Mouse (Mus musculus) testis, adult 2 months (tissue): Measurements from ENCODE around the gene Tuba3a. TPM values are rescaled to one million over a fixed set of nuclear protein-coding genes. Genes with fewer than 3 reads are reported as not detected.
"Not testable (repeated sequence)": the region's sequence is repeated elsewhere in the genome, so short reads cannot be mapped to it uniquely, and the experiment has no call there.

Source experiments
- H3K27ac ChIP-seq: fragments of 200-500 bp; 2 replicates; pipeline ENCODE4 v1.5.1; 2012; ENCODE audit warnings: low read depth, low read length; ENCODE audit not compliant: control insufficient read depth, insufficient read depth
- H3K27me3 ChIP-seq: fragments of 200-500 bp; 2 replicates; pipeline ENCODE4 v1.6.1; 2012; ENCODE audit warnings: mild to moderate bottlenecking, low read length, moderate library complexity; ENCODE audit not compliant: control insufficient read depth, insufficient read depth
- H3K36me3 ChIP-seq: fragments of 200-500 bp; 2 replicates; pipeline ENCODE4 v1.6.1; 2012; ENCODE audit warnings: mild to moderate bottlenecking, low read length; ENCODE audit not compliant: control insufficient read depth, insufficient read depth
- H3K4me1 ChIP-seq: fragments of 200-500 bp; 2 replicates; pipeline ENCODE4 v1.6.1; 2012; ENCODE audit warnings: low read length; ENCODE audit not compliant: control insufficient read depth, insufficient read depth
- H3K4me3 ChIP-seq: fragments of 200-500 bp; 2 replicates; pipeline ENCODE4 v1.5.1; 2012; ENCODE audit warnings: low read depth, mild to moderate bottlenecking, low read length, moderate library complexity, mixed read lengths; ENCODE audit not compliant: control insufficient read depth
- CTCF ChIP-seq: fragments of 200-500 bp; IDR thresholded peaks from 2 replicates; pipeline ENCODE4 v1.5.1; 2012; ENCODE audit warnings: low read depth, mild to moderate bottlenecking, inconsistent platforms, low read length, moderate library complexity; ENCODE audit not compliant: control insufficient read depth, insufficient read depth, insufficient replicate concordance
- POLR2A ChIP-seq: fragments of 200-500 bp; IDR thresholded peaks from 2 replicates; pipeline ENCODE4 v1.6.1; 2012; ENCODE audit warnings: low read depth, mild to moderate bottlenecking, inconsistent platforms, low read length, moderate library complexity; ENCODE audit not compliant: control insufficient read depth
- polyA plus RNA-seq: library from polyadenylated mRNA; depleted of rRNA; stranded (reverse); fragments of >200 nt; gene quantifications from 2 replicates; pipeline ENCODE4 v1.2.3, GENCODE M21; 2012

The Tuba3a gene
- polyA plus RNA-seq, 1 experiment = 2,638 TPM

- no peaks in the 10 kb centered on the region for H3K27me3 ChIP-seq
- no peak overlapping the region for H3K4me3 ChIP-seq
- H3K4me1 ChIP-seq = peaks cover 3% of the 10 kb centered on the region; the same call in 1 of the 2 replicates
- no peak overlapping the region for H3K27ac ChIP-seq
- no peaks in the 10 kb centered on the region for H3K36me3 ChIP-seq
- TF ChIP-seq POLR2A (no peak), CTCF (no peak; the same call in 1 of the 2 replicates)
These were observed 10.8 kb downstream of the Tuba3a start for GRCm38 (mm10) chr6:125274841-125275563.

GRCm38 (mm10) chr6:125272228-125272785 lies 13.5 kb downstream of the Tuba3a start:
- H3K4me3 ChIP-seq = no peak overlapping the region
- H3K27me3 ChIP-seq = no peaks in the 10 kb centered on the region
- peaks cover 3% of the 10 kb centered on the region; the same call in 1 of the 2 replicates for H3K4me1 ChIP-seq
- H3K27ac ChIP-seq = no peak overlapping the region
- H3K36me3 ChIP-seq = no peaks in the 10 kb centered on the region
- TF ChIP-seq CTCF = no peak
- no peak for TF ChIP-seq POLR2A

GRCm38 (mm10) chr6:125271455-125272227 lies 14.2 kb downstream of the Tuba3a start:
- H3K36me3 ChIP-seq = no peaks in the 10 kb centered on the region
- H3K27me3 ChIP-seq = no peaks in the 10 kb centered on the region
- TF ChIP-seq POLR2A (no peak), CTCF (peak; percentile 69; the same call in 1 of the 2 replicates)
- H3K4me1 ChIP-seq = peaks cover 3% of the 10 kb centered on the region; the same call in 1 of the 2 replicates
- peak overlapping the region; percentile 15 for H3K4me3 ChIP-seq
- no peak overlapping the region for H3K27ac ChIP-seq

DNA sequence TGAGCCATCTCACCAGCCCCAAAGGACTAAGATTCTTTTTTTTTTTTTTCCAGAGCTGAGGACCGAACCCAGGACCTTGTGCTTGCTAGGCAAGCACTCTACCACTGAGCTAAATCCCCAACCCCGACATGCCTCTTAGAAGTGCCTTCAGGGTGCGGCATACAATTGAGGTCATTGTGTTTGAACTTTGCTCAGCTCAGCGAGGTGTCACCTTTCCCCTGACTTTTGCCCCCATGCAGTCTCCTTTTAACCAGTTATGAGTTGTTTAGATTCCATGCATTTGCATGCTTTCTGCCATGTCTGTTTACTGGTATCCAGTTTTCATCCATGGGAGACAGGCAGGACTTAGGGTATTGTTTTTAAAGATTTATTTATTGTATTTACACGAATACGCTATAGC lies 17.0 kb downstream of the Tuba3a start:
- no peak overlapping the region for H3K27ac ChIP-seq
- no peaks in the 10 kb centered on the region for H3K27me3 ChIP-seq
- H3K4me1 ChIP-seq = peaks cover 3% of the 10 kb centered on the region; the same call in 1 of the 2 replicates
- H3K4me3 ChIP-seq = no peak overlapping the region
- TF ChIP-seq POLR2A = no peak
- no peak for TF ChIP-seq CTCF
- H3K36me3 ChIP-seq = no peaks in the 10 kb centered on the region

- Histone ChIP-seq H3K27ac (no peak overlapping the region), H3K36me3 (no peaks in the 10 kb centered on the region), H3K4me3 (no peak overlapping the region), H3K27me3 (no peaks in the 10 kb centered on the region), H3K4me1 (peaks cover 3% of the 10 kb centered on the region; the same call in 1 of the 2 replicates)
- TF ChIP-seq CTCF = no peak
These were observed 18.4 kb downstream of the Tuba3a start for GRCm38 (mm10) chr6:125267469-125267868.

DNA sequence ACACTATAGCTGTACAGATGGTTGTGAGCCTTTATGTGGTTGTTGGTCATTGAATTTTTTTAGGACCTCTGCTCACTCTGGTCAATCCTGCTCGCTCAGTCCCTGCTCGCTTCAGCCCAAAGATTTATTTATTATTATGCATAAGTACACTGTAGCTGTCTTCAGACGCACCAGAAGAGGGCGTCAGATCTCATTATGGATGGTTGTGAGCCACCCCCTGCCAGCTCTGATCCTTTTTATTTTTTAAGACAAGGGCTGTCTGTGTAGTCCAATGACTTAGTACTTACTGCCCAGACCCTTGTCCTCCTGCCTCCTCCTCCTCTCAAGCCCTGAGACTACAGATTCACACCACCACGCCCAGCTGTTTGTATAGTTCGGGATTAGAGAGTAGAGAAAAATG lies 19.2 kb downstream of the Tuba3a start:
- not testable (repeated sequence) for H3K27ac ChIP-seq, H3K4me1 ChIP-seq, H3K36me3 ChIP-seq, H3K27me3 ChIP-seq
- H3K4me3 ChIP-seq = peak overlapping the region; percentile 3

DNA sequence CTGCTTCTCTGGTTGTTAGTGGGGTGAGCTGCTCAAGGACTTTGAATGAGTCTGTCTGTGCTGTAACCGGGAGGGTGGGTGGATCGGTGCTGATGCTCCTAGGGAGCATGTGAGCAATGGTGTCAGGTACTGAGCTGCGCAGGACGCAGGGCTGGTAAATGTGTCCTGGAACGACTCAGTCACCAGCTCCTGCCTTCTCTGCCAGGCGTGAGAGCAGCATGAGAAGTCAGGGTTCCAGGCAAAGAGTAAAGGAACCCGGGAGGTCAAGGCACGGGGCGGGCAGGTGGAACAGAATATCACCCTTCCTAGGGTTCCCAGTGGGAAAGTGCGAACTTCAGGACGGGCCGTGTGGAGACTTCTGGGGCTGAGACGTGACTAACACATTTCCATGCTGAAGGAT lies 19.8 kb downstream of the Tuba3a start:
- TF ChIP-seq CTCF (no peak), POLR2A (no peak)
- Histone ChIP-seq H3K36me3 (no peaks in the 10 kb centered on the region), H3K27me3 (no peaks in the 10 kb centered on the region), H3K4me1 (no peaks in the 10 kb centered on the region), H3K27ac (no peak overlapping the region), H3K4me3 (peak overlapping the region; percentile 80)
